Mouse (Mus musculus): ENCODE measurements around the gene Sh3pxd2a. TPM values are rescaled to one million over a fixed set of nuclear protein-coding genes. Genes with fewer than 3 reads are reported as not detected.
A peak's percentile ranks its signal among the peaks of the same experiment; 100 is the strongest.

The Sh3pxd2a gene
- polyA plus RNA-seq, 1 experiment from 2014 or later: 0.62 TPM

- Histone ChIP-seq H3K4me1 (replicated peaks) (no peaks in the 10 kb centered on the region; the same call in 1 of the 2 replicates), H3K4me2 (no peak overlapping the region), H3K4me3 (replicated peaks) (no peak overlapping the region), H3K27me3 (no peaks in the 10 kb centered on the region), H3K9ac (no peak overlapping the region), H3K9me3 (replicated peaks) (no peaks in the 10 kb centered on the region), H3K36me3 (no peaks in the 10 kb centered on the region), H3K27ac (no peak overlapping the region)
- no peak for ATAC-seq (ENCODE audit: low read depth)
- 65% methylated on average over 3 of the region's 3 CpGs for WGBS (ENCODE audit: insufficient replicate concordance)
- DNase-seq: no peak
These were observed 231.1 kb downstream of the Sh3pxd2a start for GRCm38 (mm10) chr19:47233087-47233486.

- H3K27ac ChIP-seq: no peak overlapping the region
- no peak overlapping the region for H3K4me2 ChIP-seq
- no peaks in the 10 kb centered on the region for H3K36me3 ChIP-seq
- H3K9me3 ChIP-seq (replicated peaks): no peaks in the 10 kb centered on the region
- no peaks in the 10 kb centered on the region for H3K27me3 ChIP-seq
- DNase-seq (no peak), ATAC-seq (ENCODE audit: low read depth) (no peak)
- no peaks in the 10 kb centered on the region; the same call in 1 of the 2 replicates for H3K4me1 ChIP-seq (replicated peaks)
- no peak overlapping the region for H3K4me3 ChIP-seq (replicated peaks)
- WGBS (ENCODE audit: insufficient replicate concordance): 62% methylated on average over 5 of the region's 5 CpGs
- H3K9ac ChIP-seq: no peak overlapping the region
These were observed 231.9 kb downstream of the Sh3pxd2a start for GRCm38 (mm10) chr19:47232077-47232865.

- no peaks in the 10 kb centered on the region; the same call in 1 of the 2 replicates for H3K4me1 ChIP-seq (replicated peaks)
- no peak overlapping the region for H3K4me2 ChIP-seq
- no peak for ATAC-seq (ENCODE audit: low read depth)
- H3K9ac ChIP-seq: no peak overlapping the region
- no peak for DNase-seq
- no peaks in the 10 kb centered on the region for H3K9me3 ChIP-seq (replicated peaks)
- WGBS (ENCODE audit: insufficient replicate concordance): 65% methylated on average over 6 of the region's 6 CpGs
- H3K27me3 ChIP-seq: no peaks in the 10 kb centered on the region
- H3K4me3 ChIP-seq (replicated peaks): no peak overlapping the region
- H3K27ac ChIP-seq: no peak overlapping the region
- H3K36me3 ChIP-seq: no peaks in the 10 kb centered on the region
These were observed 232.8 kb downstream of the Sh3pxd2a start for GRCm38 (mm10) chr19:47231389-47231788.

GRCm38 (mm10) chr19:47230682-47231081 lies 233.5 kb downstream of the Sh3pxd2a start:
- no peak for DNase-seq
- Histone ChIP-seq H3K4me3 (replicated peaks) (no peak overlapping the region), H3K4me1 (replicated peaks) (no peaks in the 10 kb centered on the region; the same call in 1 of the 2 replicates), H3K36me3 (no peaks in the 10 kb centered on the region), H3K4me2 (no peak overlapping the region), H3K9me3 (replicated peaks) (no peaks in the 10 kb centered on the region), H3K27me3 (no peaks in the 10 kb centered on the region), H3K9ac (no peak overlapping the region), H3K27ac (no peak overlapping the region)
- 68% methylated on average over 8 of the region's 8 CpGs for WGBS (ENCODE audit: insufficient replicate concordance)
- no peak for ATAC-seq (ENCODE audit: low read depth)

- no peaks in the 10 kb centered on the region for H3K36me3 ChIP-seq
- no peak overlapping the region for H3K4me2 ChIP-seq
- no peak overlapping the region for H3K4me3 ChIP-seq (replicated peaks)
- DNase-seq (no peak), ATAC-seq (ENCODE audit: low read depth) (no peak)
- H3K9me3 ChIP-seq (replicated peaks): no peaks in the 10 kb centered on the region
- WGBS (ENCODE audit: insufficient replicate concordance): 62% methylated on average over 7 of the region's 7 CpGs
- H3K27me3 ChIP-seq: no peaks in the 10 kb centered on the region
- H3K4me1 ChIP-seq (replicated peaks): no peaks in the 10 kb centered on the region; the same call in 1 of the 2 replicates
- H3K27ac ChIP-seq: no peak overlapping the region
- no peak overlapping the region for H3K9ac ChIP-seq
These were observed 234.1 kb downstream of the Sh3pxd2a start for GRCm38 (mm10) chr19:47230082-47230481.

- WGBS (ENCODE audit: insufficient replicate concordance): 64% methylated on average over 5 of the region's 5 CpGs
- no peaks in the 10 kb centered on the region for H3K27me3 ChIP-seq
- no peak overlapping the region for H3K4me3 ChIP-seq (replicated peaks)
- no peaks in the 10 kb centered on the region; the same call in 1 of the 2 replicates for H3K4me1 ChIP-seq (replicated peaks)
- DNase-seq (no peak), ATAC-seq (ENCODE audit: low read depth) (no peak)
- H3K9me3 ChIP-seq (replicated peaks): no peaks in the 10 kb centered on the region
- H3K9ac ChIP-seq: no peak overlapping the region
- H3K4me2 ChIP-seq: no peak overlapping the region
- no peaks in the 10 kb centered on the region for H3K36me3 ChIP-seq
- H3K27ac ChIP-seq: no peak overlapping the region
These were observed 234.7 kb downstream of the Sh3pxd2a start for GRCm38 (mm10) chr19:47229461-47229860.

GRCm38 (mm10) chr19:47228725-47229252 lies 235.4 kb downstream of the Sh3pxd2a start:
- Histone ChIP-seq H3K4me2 (peak overlapping the region; percentile 46), H3K4me3 (replicated peaks) (peak overlapping the region; percentile 23), H3K27me3 (no peaks in the 10 kb centered on the region), H3K27ac (no peak overlapping the region), H3K4me1 (replicated peaks) (no peaks in the 10 kb centered on the region; the same call in 1 of the 2 replicates), H3K9ac (peak overlapping the region; percentile 22; the same call in 1 of the 2 replicates), H3K9me3 (replicated peaks) (no peaks in the 10 kb centered on the region), H3K36me3 (no peaks in the 10 kb centered on the region)
- DNase-seq (no peak), ATAC-seq (ENCODE audit: low read depth) (no peak)
- WGBS (ENCODE audit: insufficient replicate concordance): 11% methylated on average over 17 of the region's 17 CpGs

- H3K4me1 ChIP-seq (replicated peaks): no peaks in the 10 kb centered on the region; the same call in 1 of the 2 replicates
- no peaks in the 10 kb centered on the region for H3K9me3 ChIP-seq (replicated peaks)
- ATAC-seq (ENCODE audit: low read depth): no peak
- H3K9ac ChIP-seq: no peak overlapping the region
- DNase-seq: no peak
- no peak overlapping the region for H3K27ac ChIP-seq
- no peak overlapping the region for H3K4me3 ChIP-seq (replicated peaks)
- H3K36me3 ChIP-seq: no peaks in the 10 kb centered on the region
- no peaks in the 10 kb centered on the region for H3K27me3 ChIP-seq
- H3K4me2 ChIP-seq: no peak overlapping the region
- 64% methylated on average over 5 of the region's 5 CpGs for WGBS (ENCODE audit: insufficient replicate concordance)
These were observed 238.4 kb downstream of the Sh3pxd2a start for GRCm38 (mm10) chr19:47225791-47226190.

GRCm38 (mm10) chr19:47224743-47225142 lies 239.5 kb downstream of the Sh3pxd2a start:
- peak; percentile 32; the same call in 1 of the 2 replicates for ATAC-seq (ENCODE audit: low read depth)
- H3K4me1 ChIP-seq (replicated peaks): peaks cover 3% of the 10 kb centered on the region
- no peak for DNase-seq
- H3K4me2 ChIP-seq: no peak overlapping the region
- no peak overlapping the region for H3K4me3 ChIP-seq (replicated peaks)
- no peaks in the 10 kb centered on the region for H3K9me3 ChIP-seq (replicated peaks)
- H3K27me3 ChIP-seq: no peaks in the 10 kb centered on the region
- no peaks in the 10 kb centered on the region for H3K36me3 ChIP-seq
- H3K9ac ChIP-seq: no peak overlapping the region
- WGBS (ENCODE audit: insufficient replicate concordance): 45% methylated on average over 4 of the region's 4 CpGs
- no peak overlapping the region for H3K27ac ChIP-seq

- H3K36me3 ChIP-seq: no peaks in the 10 kb centered on the region
- no peak overlapping the region for H3K4me2 ChIP-seq
- H3K4me3 ChIP-seq (replicated peaks): no peak overlapping the region
- DNase-seq (no peak), ATAC-seq (ENCODE audit: low read depth) (no peak)
- H3K9me3 ChIP-seq (replicated peaks): no peaks in the 10 kb centered on the region
- no peak overlapping the region for H3K9ac ChIP-seq
- H3K27ac ChIP-seq: no peak overlapping the region
- no peaks in the 10 kb centered on the region for H3K27me3 ChIP-seq
- 53% methylated on average over 15 of the region's 15 CpGs for WGBS (ENCODE audit: insufficient replicate concordance)
- H3K4me1 ChIP-seq (replicated peaks): peaks cover 11% of the 10 kb centered on the region
These were observed 241.2 kb downstream of the Sh3pxd2a start for GRCm38 (mm10) chr19:47222841-47223557.

- H3K4me1 ChIP-seq (replicated peaks): peaks cover 11% of the 10 kb centered on the region
- DNase-seq (no peak), ATAC-seq (ENCODE audit: low read depth) (no peak)
- H3K4me3 ChIP-seq (replicated peaks): no peak overlapping the region
- H3K9ac ChIP-seq: no peak overlapping the region
- H3K36me3 ChIP-seq: no peaks in the 10 kb centered on the region
- WGBS (ENCODE audit: insufficient replicate concordance): 72% methylated on average over 8 of the region's 8 CpGs
- no peaks in the 10 kb centered on the region for H3K27me3 ChIP-seq
- no peak overlapping the region for H3K27ac ChIP-seq
- H3K9me3 ChIP-seq (replicated peaks): no peaks in the 10 kb centered on the region
- H3K4me2 ChIP-seq: no peak overlapping the region
These were observed 241.9 kb downstream of the Sh3pxd2a start for GRCm38 (mm10) chr19:47222154-47222840.
